Mouse (Mus musculus) limb, embryonic 12.5 days (tissue): ENCODE results near the gene Tmem129. TPM values are rescaled to one million over a fixed set of nuclear protein-coding genes. Genes with fewer than 3 reads are reported as not detected.

Source experiments
- ATAC-seq: fragments of 200-750 bp; cut with Nextera tagmentation; 2 replicates; pipeline ENCODE4 v1.8.0; 2017; ENCODE audit warnings: low read depth, moderate TSS enrichment; ENCODE audit not compliant: insufficient number of reproducible peaks, insufficient read depth, low FRiP score, low TSS enrichment
- H3K27ac ChIP-seq: fragments of 300-500 bp; sonication (generic); 2 replicates; pipeline ENCODE4 v1.5.1; 2016; ENCODE audit warnings: mild to moderate bottlenecking, moderate library complexity
- H3K27me3 ChIP-seq: fragments of 300-500 bp; sonication (generic); 2 replicates; pipeline ENCODE4 v1.6.1; 2016; ENCODE audit warnings: mild to moderate bottlenecking, moderate library complexity
- H3K36me3 ChIP-seq: fragments of 300-500 bp; sonication (generic); 2 replicates; pipeline ENCODE4 v1.6.1; 2016; ENCODE audit warnings: mild to moderate bottlenecking, moderate library complexity
- H3K4me1 ChIP-seq: fragments of 300-500 bp; sonication (generic); replicated peaks from 2 replicates; pipeline ENCODE4 v1.6.1; 2016
- H3K4me2 ChIP-seq: fragments of 300-500 bp; sonication (generic); 2 replicates; pipeline ENCODE4 v1.6.1; 2016; ENCODE audit warnings: mild to moderate bottlenecking, moderate library complexity
- H3K4me3 ChIP-seq: fragments of 300-500 bp; sonication (generic); replicated peaks from 2 replicates; pipeline ENCODE4 v1.5.1; 2016; ENCODE audit warnings: mild to moderate bottlenecking
- H3K9ac ChIP-seq: fragments of 300-500 bp; sonication (generic); replicated peaks from 2 replicates; pipeline ENCODE4 v1.6.1; 2016; ENCODE audit warnings: mild to moderate bottlenecking, moderate library complexity
- H3K9me3 ChIP-seq: fragments of 300-500 bp; sonication (generic); 2 replicates; pipeline ENCODE4 v1.6.1; 2016; ENCODE audit warnings: mild to moderate bottlenecking, moderate library complexity
- WGBS: fragments of 180-500 bp; shearing (Covaris S2); methylation state at CpG from one replicate; pipeline ENCODE4 v1.1.7; 2016; 5-methylcytosine and 5-hydroxymethylcytosine counted together
- polyA plus RNA-seq: library from polyadenylated mRNA; unstranded; fragments of >200 nt; fragmentation: Nextera tagmentation; extraction: Ambion mirVana; gene quantifications from 2 replicates; pipeline ENCODE4 v1.2.1, GENCODE M21; 2016

The Tmem129 gene
- polyA plus RNA-seq, 1 experiment from 2014 or later, result 41.9 TPM

GRCm38 (mm10) chr5:33684932-33685331, 26.7 kb upstream of the Tmem129 start:
- no peaks in the 10 kb centered on the region for H3K36me3 ChIP-seq
- H3K27ac ChIP-seq, result no peak overlapping the region
- no peak overlapping the region for H3K4me3 ChIP-seq
- H3K9ac ChIP-seq, result no peak overlapping the region
- peaks cover 18% of the 10 kb centered on the region for H3K4me1 ChIP-seq
- no peaks in the 10 kb centered on the region; the same call in 1 of the 2 replicates for H3K27me3 ChIP-seq
- no peak for ATAC-seq
- WGBS, result 83% methylated on average over 4 of the region's 4 CpGs
- no peaks in the 10 kb centered on the region for H3K9me3 ChIP-seq
- no peak overlapping the region for H3K4me2 ChIP-seq

- Histone ChIP-seq H3K27ac (no peak overlapping the region), H3K4me3 (no peak overlapping the region), H3K4me1 (peaks cover 9% of the 10 kb centered on the region), H3K9me3 (no peaks in the 10 kb centered on the region), H3K4me2 (no peak overlapping the region), H3K9ac (no peak overlapping the region), H3K27me3 (no peaks in the 10 kb centered on the region; the same call in 1 of the 2 replicates), H3K36me3 (no peaks in the 10 kb centered on the region)
- ATAC-seq, result peak; percentile 18; the same call in 1 of the 2 replicates
- 47% methylated on average over 7 of the region's 7 CpGs for WGBS
These were observed 25.9 kb upstream of the Tmem129 start for GRCm38 (mm10) chr5:33683897-33684652.

GRCm38 (mm10) chr5:33682963-33683362, 24.7 kb upstream of the Tmem129 start:
- no peak for ATAC-seq
- Histone ChIP-seq H3K9ac (no peak overlapping the region), H3K36me3 (no peaks in the 10 kb centered on the region), H3K27ac (no peak overlapping the region), H3K9me3 (no peaks in the 10 kb centered on the region), H3K4me3 (no peak overlapping the region), H3K27me3 (no peaks in the 10 kb centered on the region), H3K4me2 (no peak overlapping the region), H3K4me1 (0 out of 2 replicates have a peak, but pooled peaks cover 4% of the 10 kb centered on the region)
- WGBS, result 84% methylated on average over 4 of the region's 4 CpGs

- Histone ChIP-seq H3K36me3 (no peaks in the 10 kb centered on the region), H3K9me3 (no peaks in the 10 kb centered on the region), H3K9ac (no peak overlapping the region), H3K4me2 (no peak overlapping the region), H3K4me3 (no peak overlapping the region), H3K27ac (no peak overlapping the region), H3K4me1 (0 out of 2 replicates have a peak, but pooled peaks cover 4% of the 10 kb centered on the region), H3K27me3 (no peaks in the 10 kb centered on the region)
- WGBS, result 76% methylated on average over 15 of the region's 15 CpGs
- ATAC-seq, result no peak
These were observed 23.6 kb upstream of the Tmem129 start for GRCm38 (mm10) chr5:33681611-33682388.

- Histone ChIP-seq H3K9ac (no peak overlapping the region), H3K27ac (no peak overlapping the region)
- 57% methylated on average over 3 of the region's 3 CpGs for WGBS
These were observed 22.8 kb upstream of the Tmem129 start for GRCm38 (mm10) chr5:33681044-33681443.

GRCm38 (mm10) chr5:33678244-33678643, 20.0 kb upstream of the Tmem129 start:
- Histone ChIP-seq H3K9ac (no peak overlapping the region), H3K9me3 (no peaks in the 10 kb centered on the region)
- no peak for ATAC-seq

More at GRCm38 (mm10) chr5:33681044-33681443, 22.8 kb upstream of the Tmem129 start:
- Histone ChIP-seq H3K36me3 (no peaks in the 10 kb centered on the region), H3K27me3 (no peaks in the 10 kb centered on the region), H3K9me3 (no peaks in the 10 kb centered on the region), H3K4me1 (0 out of 2 replicates have a peak, but pooled peaks cover 4% of the 10 kb centered on the region), H3K4me3 (no peak overlapping the region), H3K4me2 (no peak overlapping the region)
- ATAC-seq, result no peak

GRCm38 (mm10) chr5:33675964-33676363, 17.7 kb upstream of the Tmem129 start:
- H3K4me3 ChIP-seq, result no peak overlapping the region
- no peak overlapping the region for H3K9ac ChIP-seq
- no peak for ATAC-seq
- WGBS, result 0% methylated on average over 1 of the region's 1 CpGs
- no peaks in the 10 kb centered on the region for H3K27me3 ChIP-seq
- peaks cover 28% of the 10 kb centered on the region for H3K36me3 ChIP-seq
- no peak overlapping the region for H3K4me2 ChIP-seq
- no peaks in the 10 kb centered on the region for H3K9me3 ChIP-seq
- H3K4me1 ChIP-seq, result no peaks in the 10 kb centered on the region
- no peak overlapping the region for H3K27ac ChIP-seq

More at GRCm38 (mm10) chr5:33678244-33678643, 20.0 kb upstream of the Tmem129 start:
- Histone ChIP-seq H3K4me1 (0 out of 2 replicates have a peak, but pooled peaks cover 4% of the 10 kb centered on the region), H3K27me3 (no peaks in the 10 kb centered on the region), H3K36me3 (peaks cover 5% of the 10 kb centered on the region; the same call in 1 of the 2 replicates), H3K4me3 (no peak overlapping the region), H3K27ac (no peak overlapping the region), H3K4me2 (no peak overlapping the region)
- WGBS, result 82% methylated on average over 5 of the region's 5 CpGs

- Histone ChIP-seq H3K27me3 (no peaks in the 10 kb centered on the region), H3K27ac (peak overlapping the region; percentile 64), H3K4me2 (no peak overlapping the region), H3K9ac (no peak overlapping the region), H3K36me3 (peaks cover 43% of the 10 kb centered on the region), H3K4me3 (no peak overlapping the region), H3K4me1 (no peaks in the 10 kb centered on the region), H3K9me3 (no peaks in the 10 kb centered on the region)
- 85% methylated on average over 3 of the region's 3 CpGs for WGBS
- no peak for ATAC-seq
These were observed 16.2 kb upstream of the Tmem129 start for GRCm38 (mm10) chr5:33674439-33674838.

GRCm38 (mm10) chr5:33671659-33672058, 13.4 kb upstream of the Tmem129 start:
- 80% methylated on average over 5 of the region's 5 CpGs for WGBS
- ATAC-seq, result no peak
- Histone ChIP-seq H3K4me3 (no peak overlapping the region), H3K4me2 (no peak overlapping the region), H3K27ac (no peak overlapping the region), H3K4me1 (no peaks in the 10 kb centered on the region), H3K27me3 (no peaks in the 10 kb centered on the region), H3K9me3 (no peaks in the 10 kb centered on the region), H3K36me3 (peaks cover 71% of the 10 kb centered on the region), H3K9ac (no peak overlapping the region)

GRCm38 (mm10) chr5:33668223-33668622, 10.0 kb upstream of the Tmem129 start:
- H3K4me2 ChIP-seq, result no peak overlapping the region
- peaks cover 92% of the 10 kb centered on the region for H3K36me3 ChIP-seq
- H3K4me3 ChIP-seq, result no peak overlapping the region
- no peak overlapping the region for H3K27ac ChIP-seq
- no peaks in the 10 kb centered on the region for H3K9me3 ChIP-seq
- H3K9ac ChIP-seq, result no peak overlapping the region
- no peak for ATAC-seq
- H3K27me3 ChIP-seq, result no peaks in the 10 kb centered on the region
- H3K4me1 ChIP-seq, result no peaks in the 10 kb centered on the region

GRCm38 (mm10) chr5:33658664-33659050, 441 bp upstream of the Tmem129 start:
- ATAC-seq, result no peak
- peak overlapping the region; percentile 92 for H3K27ac ChIP-seq

More at GRCm38 (mm10) chr5:33658664-33659050, 441 bp upstream of the Tmem129 start:
- Histone ChIP-seq H3K27me3 (no peaks in the 10 kb centered on the region), H3K4me2 (peak overlapping the region; percentile 95), H3K9ac (peak overlapping the region; percentile 82), H3K36me3 (peaks cover 52% of the 10 kb centered on the region), H3K4me1 (peaks cover 34% of the 10 kb centered on the region), H3K9me3 (no peaks in the 10 kb centered on the region), H3K4me3 (peak overlapping the region; percentile 81)
- under 1% methylated on average over 26 of the region's 26 CpGs for WGBS
